Mouse (Mus musculus): ENCODE results near the gene Slc2a6.

GRCm38 (mm10) chr2:27045979-27046770 is 18.4 kb upstream of the Slc2a6 start:
- TF ChIP-seq CTCF (conservative IDR thresholded peaks at IDR 0.05; ENCODE audit: low read length) = no peak
- no peak for TF ChIP-seq POU5F1 (IDR thresholded peaks at IDR 0.05; ENCODE audit: borderline replicate concordance, low read length)
- no peak for TF ChIP-seq NANOG (IDR thresholded peaks at IDR 0.05; ENCODE audit: borderline replicate concordance, low read length)

Measured in E14TG2a.4 (cell line).